13 mouse cellular contexts compared by ENCODE assay signal in genomic region chr7:143956575-143957295, GRCm38 (mm10). TPM values are rescaled to one million over a fixed set of nuclear protein-coding genes. Genes with fewer than 3 reads are reported as not detected.
DNase-seq lines count a peak whose midpoint lies in the region; ATAC-seq lines count a peak whose summit lies in the region.
"Had no signal": no experiment of that assay in that cellular context is flagged by ENCODE, and none has a peak within 500 bp of the region (broad histone marks: within the 10 kb centered on the region; RNA-seq: fewer than 3 reads in every experiment).

No protein-coding gene starts in this region.

- no peak overlapping the region for H3K9ac ChIP-seq in intestine, embryonic 15.5 days

- no peaks in the 10 kb centered on the region for H3K36me3 ChIP-seq in embryonic facial prominence, embryonic 10.5 days (replicated peaks)
- H3K36me3 ChIP-seq in intestine, embryonic 15.5 days, result no peaks in the 10 kb centered on the region

- H3K27ac ChIP-seq in embryonic facial prominence, embryonic 10.5 days (replicated peaks), result no peak overlapping the region
- H3K27ac ChIP-seq in intestine, embryonic 15.5 days, result no peak overlapping the region
- H3K27ac ChIP-seq: heart, adult 2 months had no signal

- H3K4me3 ChIP-seq in embryonic facial prominence, embryonic 10.5 days, result no peak overlapping the region
- H3K4me3 ChIP-seq in intestine, embryonic 15.5 days (replicated peaks), result no peak overlapping the region
- H3K4me3 ChIP-seq: heart, adult 2 months had no signal

- H3K27me3 ChIP-seq in embryonic facial prominence, embryonic 10.5 days (replicated peaks; ENCODE audit: low read depth, poor library complexity, severe bottlenecking), result 0 out of 2 replicates have a peak, but pooled peaks cover 3% of the 10 kb centered on the region
- no peaks in the 10 kb centered on the region for H3K27me3 ChIP-seq in intestine, embryonic 15.5 days (replicated peaks)
- H3K27me3 ChIP-seq: Patski had no signal

- peaks cover 4% of the 10 kb centered on the region; the same call in 1 of the 2 replicates for H3K9me3 ChIP-seq in embryonic facial prominence, embryonic 10.5 days
- no peaks in the 10 kb centered on the region for H3K9me3 ChIP-seq in intestine, embryonic 15.5 days

- 66% methylated on average over 6 of the region's 6 CpGs for WGBS in embryonic facial prominence, embryonic 10.5 days
- 67% methylated on average over 6 of the region's 6 CpGs for WGBS in intestine, embryonic 15.5 days

- H3K4me1 ChIP-seq in embryonic facial prominence, embryonic 10.5 days, result peaks cover 12% of the 10 kb centered on the region
- no peaks in the 10 kb centered on the region; the same call in 1 of the 2 replicates for H3K4me1 ChIP-seq in intestine, embryonic 15.5 days (replicated peaks)

- peak; percentile 18 for DNase-seq in embryonic facial prominence, embryonic 10.5 days (ENCODE audit: low spot score)
- peak; percentile 78 for DNase-seq in kidney, postnatal 10 days
- peak; percentile 21 for DNase-seq in ovary, postnatal 14 days (ENCODE audit: low spot score)
- DNase-seq in left cerebral cortex, postnatal 36 days (ENCODE audit: low spot score in 2 of 2), result no peak
- DNase-seq in cerebellum, adult 18-20 months, result no peak
- no peak for DNase-seq in right cerebral cortex, postnatal 4 days
- DNase-seq: heart, adult 2 months; heart, postnatal 4 days had no signal

- intact Hi-C loops in left cerebral cortex, postnatal 36 days (cut with DNase I), result no loop called here

- no peak overlapping the region; the same call in 1 of the 2 replicates for H3K4me2 ChIP-seq in intestine, embryonic 15.5 days (replicated peaks)

- peak; percentile 74 for ATAC-seq in intestine, embryonic 15.5 days
- ATAC-seq: Patski had no signal

RNA-seq across cellular contexts. Expression of gene Shank2, which starts 45.0 kb away (rescaled TPM):
- polyA plus RNA-seq in embryonic facial prominence, embryonic 10.5 days (2016; fragmentation: Nextera tagmentation; extraction: Ambion mirVana), result 0.75 and 0.80 TPM in 2 replicates
- polyA plus RNA-seq in intestine, embryonic 15.5 days (2015; fragmentation: Nextera tagmentation; extraction: Ambion mirVana), result 0.99 and 1.1 TPM in 2 replicates
- total RNA-seq in left cerebral cortex, postnatal 36 days (2021), result 100 to 1,000 TPM; 133 to 174 TPM
- total RNA-seq: CH12.LX; monocyte, adult 5-6 weeks; neutrophil, adult 5-6 weeks had no signal

Comparison
In these comparisons a context has a peak if more than half of its experiments do, and no peak if none do; other contexts are left out.
1. DNase-seq: peak in embryonic facial prominence, embryonic 10.5 days (single experiment), kidney, postnatal 10 days (single experiment) and ovary, postnatal 14 days (single experiment); none in left cerebral cortex, postnatal 36 days (0 of 2), cerebellum, adult 18-20 months (0 of 2) and right cerebral cortex, postnatal 4 days (single experiment).